Mouse (Mus musculus): Measurements from ENCODE around the gene Tpp1. TPM values are rescaled to one million over a fixed set of nuclear protein-coding genes. Genes with fewer than 3 reads are reported as not detected.

Tpp1 gene
- polyA plus RNA-seq, 1 experiment from 2014 or later = 45.8 TPM

- no peaks in the 10 kb centered on the region for H3K27me3 ChIP-seq
- H3K4me3 ChIP-seq (replicated peaks) = no peak overlapping the region
- no peak overlapping the region for H3K27ac ChIP-seq
- no peaks in the 10 kb centered on the region for H3K4me1 ChIP-seq
- H3K9me3 ChIP-seq = no peaks in the 10 kb centered on the region
- H3K9ac ChIP-seq = no peak overlapping the region
- no peaks in the 10 kb centered on the region for H3K36me3 ChIP-seq (replicated peaks)
- WGBS = 85% methylated on average over 16 of the region's 16 CpGs
- ATAC-seq (ENCODE audit: low FRiP score) = no peak
- H3K4me2 ChIP-seq = no peak overlapping the region
These were observed 48.9 kb downstream of the Tpp1 start for GRCm38 (mm10) chr7:105703184-105703583.

Other genes with a start within 250 kb of the Tpp1 start
- 42.5 and 43.6 TPM in 2 replicates for gene Smpd1, start 197.9 kb downstream of the Tpp1 start, polyA plus RNA-seq (2016; fragmentation: Nextera tagmentation; extraction: Ambion mirVana)
- 149 and 160 TPM in 2 replicates for gene Apbb1, start 170.6 kb downstream of the Tpp1 start, polyA plus RNA-seq (2016; fragmentation: Nextera tagmentation; extraction: Ambion mirVana)
- gene Hpx, start 152.1 kb downstream of the Tpp1 start, polyA plus RNA-seq (2016; fragmentation: Nextera tagmentation; extraction: Ambion mirVana) = 0.17 and 0.29 TPM in 2 replicates
- 50.6 and 51.2 TPM in 2 replicates for gene Trim3, start 118.7 kb downstream of the Tpp1 start, polyA plus RNA-seq (2016; fragmentation: Nextera tagmentation; extraction: Ambion mirVana)
- 126 and 142 TPM in 2 replicates for gene Timm10b, start 112.2 kb downstream of the Tpp1 start, polyA plus RNA-seq (2016; fragmentation: Nextera tagmentation; extraction: Ambion mirVana)
- gene Arfip2, start 111.8 kb downstream of the Tpp1 start, polyA plus RNA-seq (2016; fragmentation: Nextera tagmentation; extraction: Ambion mirVana) = 72.2 and 73.8 TPM in 2 replicates
- 2.5 and 15.7 TPM in 2 replicates for gene Gm45799, start 111.7 kb downstream of the Tpp1 start, polyA plus RNA-seq (2016; fragmentation: Nextera tagmentation; extraction: Ambion mirVana)
- gene Dnhd1, start 101.4 kb downstream of the Tpp1 start, polyA plus RNA-seq (2016; fragmentation: Nextera tagmentation; extraction: Ambion mirVana) = 0.85 and 0.96 TPM in 2 replicates
- gene Ilk, start 15.6 kb downstream of the Tpp1 start, polyA plus RNA-seq (2016; fragmentation: Nextera tagmentation; extraction: Ambion mirVana) = 184 and 187 TPM in 2 replicates
- 39.5 and 41.5 TPM in 2 replicates for gene Rrp8, start 14.8 kb downstream of the Tpp1 start, polyA plus RNA-seq (2016; fragmentation: Nextera tagmentation; extraction: Ambion mirVana)
- 145 and 170 TPM in 2 replicates for gene Taf10, start 7.9 kb downstream of the Tpp1 start, polyA plus RNA-seq (2016; fragmentation: Nextera tagmentation; extraction: Ambion mirVana)
- 22.9 and 25.0 TPM in 2 replicates for gene Dchs1, start 35.4 kb upstream of the Tpp1 start, polyA plus RNA-seq (2016; fragmentation: Nextera tagmentation; extraction: Ambion mirVana)
- 231 and 236 TPM in 2 replicates for gene Mrpl17, start 58.9 kb upstream of the Tpp1 start, polyA plus RNA-seq (2016; fragmentation: Nextera tagmentation; extraction: Ambion mirVana)
- gene Gm4070, start 201.7 kb upstream of the Tpp1 start, polyA plus RNA-seq (2016; fragmentation: Nextera tagmentation; extraction: Ambion mirVana) = 0.06 TPM in 1 of 2 replicates, not detected in the other